Comparison of ENCODE assay signal across 1 mouse cellular context in genomic region chr11:51761241-51761640, GRCm38 (mm10).
TF ChIP-seq lines count a peak whose summit lies in the region.

No protein-coding gene starts in this region.

TF ChIP-seq in CH12.LX, 34 proteins besides CTCF, POLR2A, EP300 and RAD21 (continued from another document):
- TF ChIP-seq SMC3 (IDR thresholded peaks at IDR 0.05; ENCODE audit: low read depth, low read length): no peak
- TF ChIP-seq BHLHE40 (IDR thresholded peaks at IDR 0.05; ENCODE audit: low read depth, low read length): peak; percentile 99
- peak; percentile 73; the same call in 1 of the 2 replicates for TF ChIP-seq TCF12 (IDR thresholded peaks at IDR 0.05; ENCODE audit: low read depth, low read length)
- peak; percentile 92 for TF ChIP-seq RCOR1 (conservative IDR thresholded peaks at IDR 0.05; ENCODE audit: low read depth, low read length)
- TF ChIP-seq JUND (conservative IDR thresholded peaks at IDR 0.05; ENCODE audit: low read depth, low read length): peak; percentile 86
- TF ChIP-seq UBTF (IDR thresholded peaks at IDR 0.05; ENCODE audit: low read depth, low read length): no peak
- peak; percentile 94; the same call in 1 of the 2 replicates for TF ChIP-seq MYC (IDR thresholded peaks at IDR 0.05; ENCODE audit: low read depth, low read length)
- no peak for TF ChIP-seq PAX5 (IDR thresholded peaks at IDR 0.05; ENCODE audit: low read length)
- 0 out of 2 replicates have a peak, but pooled peaks have one; percentile 15 for TF ChIP-seq ZNF384 (IDR thresholded peaks at IDR 0.05; ENCODE audit: low read depth, low read length)
- TF ChIP-seq MXI1 (IDR thresholded peaks at IDR 0.05; ENCODE audit: low read depth, low read length): no peak; the same call in 1 of the 2 replicates
- TF ChIP-seq POLR2AphosphoS2 (IDR thresholded peaks at IDR 0.05; ENCODE audit: low read depth, low read length): no peak
- TF ChIP-seq NELFE (IDR thresholded peaks at IDR 0.05; ENCODE audit: low read depth, low read length): no peak
- TF ChIP-seq USF2 (conservative IDR thresholded peaks at IDR 0.05; ENCODE audit: low read depth, low read length): no peak
